Mouse (Mus musculus) intestine, embryonic 16.5 days (tissue): ENCODE results near the gene Ggt1. TPM values are rescaled to one million over a fixed set of nuclear protein-coding genes. Genes with fewer than 3 reads are reported as not detected.
A peak's percentile ranks its signal among the peaks of the same experiment; 100 is the strongest.

Experiments
- ATAC-seq: fragments of 200-750 bp; cut with Nextera tagmentation; 2 replicates; pipeline ENCODE4 v1.8.0; 2017; ENCODE audit warnings: moderate TSS enrichment, moderate library complexity
- H3K27ac ChIP-seq: fragments of 300-500 bp; sonication (generic); 2 replicates; pipeline ENCODE4 v1.5.1; 2014; ENCODE audit warnings: mild to moderate bottlenecking, low read length
- H3K27me3 ChIP-seq: fragments of 300-500 bp; sonication (generic); replicated peaks from 2 replicates; pipeline ENCODE4 v1.6.1; 2014; ENCODE audit warnings: low read length, control low read depth, mixed read lengths; ENCODE audit not compliant: control insufficient read depth, insufficient read depth
- H3K36me3 ChIP-seq: fragments of 300-500 bp; sonication (generic); 2 replicates; pipeline ENCODE4 v1.6.1; 2014; ENCODE audit warnings: low read length, control low read depth; ENCODE audit not compliant: control insufficient read depth, insufficient read depth
- H3K4me1 ChIP-seq: fragments of 300-500 bp; sonication (generic); 2 replicates; pipeline ENCODE4 v1.6.1; 2014; ENCODE audit warnings: low read length, control low read depth, mixed read lengths; ENCODE audit not compliant: control insufficient read depth, insufficient read depth
- H3K4me2 ChIP-seq: fragments of 300-500 bp; sonication (generic); 2 replicates; pipeline ENCODE4 v1.6.1; 2014; ENCODE audit warnings: low read depth, low read length, control low read depth
- H3K4me3 ChIP-seq: fragments of 300-500 bp; sonication (generic); 2 replicates; pipeline ENCODE4 v1.5.1; 2014; ENCODE audit warnings: mild to moderate bottlenecking, low read length
- H3K9ac ChIP-seq: fragments of 300-500 bp; sonication (generic); 2 replicates; pipeline ENCODE4 v1.6.1; 2014; ENCODE audit warnings: low read depth, low read length
- H3K9me3 ChIP-seq: fragments of 300-500 bp; sonication (generic); 2 replicates; pipeline ENCODE4 v1.6.1; 2016; ENCODE audit warnings: low read length, control low read depth; ENCODE audit not compliant: control insufficient read depth
- WGBS: fragments of 180-500 bp; shearing (Covaris S2); extraction: QIAGEN DNeasy Blood & Tissue Kit; methylation state at CpG from one replicate; pipeline ENCODE4 v1.1.7; 2014; 5-methylcytosine and 5-hydroxymethylcytosine counted together
- polyA plus RNA-seq: library from polyadenylated mRNA; unstranded; fragments of >200 nt; fragmentation: Nextera tagmentation; extraction: Ambion mirVana; gene quantifications from 2 replicates; pipeline ENCODE4 v1.2.1, GENCODE M21; 2015

The Ggt1 gene
- polyA plus RNA-seq: 115 and 144 TPM in 2 replicates

- Histone ChIP-seq H3K4me3 (peak within 1 kb of the TSS; percentile 68; the same call in 1 of the 2 replicates), H3K36me3 (no peaks in the 10 kb centered on the region), H3K27me3 (peaks cover 21% of the 10 kb centered on the region), H3K4me2 (peak within 1 kb of the TSS; percentile 99), H3K4me1 (peaks cover 24% of the 10 kb centered on the region), H3K9me3 (no peaks in the 10 kb centered on the region), H3K27ac (no peak within 1 kb of the TSS), H3K9ac (no peak within 1 kb of the TSS)
- 62% methylated on average over 10 of the region's 10 CpGs for WGBS
- no peak for ATAC-seq
Observed at GRCm38 (mm10) chr10:75561071-75561654, at the start of gene Ggt1. Gene Ggt1, plus strand, starts transcription at chr10:75561604.

- Histone ChIP-seq H3K9ac (no peak overlapping the region), H3K4me3 (no peak overlapping the region), H3K9me3 (no peaks in the 10 kb centered on the region), H3K4me2 (no peak overlapping the region), H3K27ac (no peak overlapping the region), H3K4me1 (peaks cover 18% of the 10 kb centered on the region; the same call in 1 of the 2 replicates), H3K36me3 (peaks cover 39% of the 10 kb centered on the region), H3K27me3 (no peaks in the 10 kb centered on the region)
- ATAC-seq: no peak
- WGBS: 89% methylated on average over 7 of the region's 7 CpGs
Observed at GRCm38 (mm10) chr10:75511897-75512296, 49.5 kb upstream of the Ggt1 start.

GRCm38 (mm10) chr10:75512796-75513195 lies 48.6 kb upstream of the Ggt1 start:
- WGBS: 79% methylated on average over 7 of the region's 7 CpGs
- peak; percentile 6 for ATAC-seq
- Histone ChIP-seq H3K27me3 (no peaks in the 10 kb centered on the region), H3K4me2 (peak overlapping the region; percentile 20; the same call in 1 of the 2 replicates), H3K9ac (no peak overlapping the region), H3K36me3 (peaks cover 39% of the 10 kb centered on the region), H3K9me3 (no peaks in the 10 kb centered on the region), H3K27ac (peak overlapping the region; percentile 61), H3K4me3 (no peak overlapping the region), H3K4me1 (peaks cover 18% of the 10 kb centered on the region; the same call in 1 of the 2 replicates)

DNA sequence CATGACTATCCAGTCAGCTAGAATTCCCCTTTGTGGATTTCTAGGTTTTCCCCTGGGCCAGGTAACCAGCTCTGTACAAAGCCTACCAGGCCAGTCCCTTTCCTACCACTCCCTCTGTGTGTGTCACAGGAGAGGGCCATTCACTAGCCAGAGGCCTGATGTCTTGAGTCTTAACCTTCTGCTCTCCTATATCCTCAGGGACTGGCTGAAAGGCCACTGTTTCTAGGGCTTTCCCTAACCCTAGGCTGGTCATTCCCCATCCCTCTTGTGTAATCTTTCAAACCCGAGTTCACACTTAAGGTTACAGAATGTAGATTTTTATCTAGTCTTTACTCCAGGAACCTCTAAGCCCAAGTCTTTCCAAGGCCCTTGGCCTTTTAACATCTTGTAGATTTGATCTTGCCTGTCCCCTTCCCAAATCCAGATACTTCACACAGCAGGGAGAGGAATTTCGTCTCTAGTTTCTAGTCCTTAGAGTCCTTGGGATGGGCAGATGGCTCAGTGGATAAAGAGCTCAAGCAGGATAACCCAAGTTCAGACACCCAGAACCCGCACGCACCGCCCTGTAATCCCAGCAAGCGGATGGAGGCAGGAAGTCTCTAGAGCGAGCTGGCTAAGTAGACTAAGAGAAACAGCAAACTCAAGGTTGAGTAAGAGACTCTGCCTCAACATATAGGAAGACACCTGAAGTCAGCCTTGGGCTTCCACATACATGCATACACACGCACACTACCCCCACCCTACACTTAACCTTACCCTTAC lies 47.9 kb upstream of the Ggt1 start:
- H3K27me3 ChIP-seq: no peaks in the 10 kb centered on the region
- H3K4me1 ChIP-seq: peaks cover 20% of the 10 kb centered on the region
- WGBS: 87% methylated on average over 8 of the region's 8 CpGs
- H3K9ac ChIP-seq: peak overlapping the region; percentile 12; the same call in 1 of the 2 replicates
- peak overlapping the region; percentile 61 for H3K27ac ChIP-seq
- no peaks in the 10 kb centered on the region for H3K9me3 ChIP-seq
- ATAC-seq: no peak
- H3K36me3 ChIP-seq: peaks cover 34% of the 10 kb centered on the region
- H3K4me3 ChIP-seq: no peak overlapping the region
- peak overlapping the region; percentile 76 for H3K4me2 ChIP-seq

DNA sequence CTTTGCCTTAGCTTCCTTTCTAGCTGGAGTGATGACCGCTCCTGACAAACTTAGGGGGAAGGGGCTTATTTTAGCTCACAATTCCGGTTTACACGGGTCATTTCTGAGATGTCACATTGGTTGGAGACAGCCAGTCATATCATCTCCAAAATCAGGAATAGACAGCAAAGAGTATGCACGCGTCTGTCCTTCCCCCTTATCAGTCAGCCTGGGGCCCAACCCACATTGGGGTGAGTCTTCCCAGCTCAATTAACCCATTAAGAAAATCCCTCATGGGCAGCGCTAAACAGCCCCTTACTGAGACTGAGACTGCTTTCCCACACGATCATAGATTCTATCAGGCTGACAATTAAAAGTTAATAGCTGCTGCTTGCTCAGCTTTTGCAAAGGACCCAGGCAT lies 47.0 kb upstream of the Ggt1 start:
- H3K4me3 ChIP-seq: peak overlapping the region; percentile 11
- H3K4me2 ChIP-seq: peak overlapping the region; percentile 76
- no peak for ATAC-seq
- no peaks in the 10 kb centered on the region for H3K27me3 ChIP-seq
- H3K9ac ChIP-seq: 0 out of 2 replicates have a peak overlapping the region, but pooled peaks have one; percentile 14
- WGBS: 61% methylated on average over 7 of the region's 7 CpGs
- no peaks in the 10 kb centered on the region for H3K9me3 ChIP-seq
- peaks cover 27% of the 10 kb centered on the region for H3K4me1 ChIP-seq
- H3K27ac ChIP-seq: peak overlapping the region; percentile 61; the same call in 1 of the 2 replicates
- peaks cover 25% of the 10 kb centered on the region for H3K36me3 ChIP-seq

DNA sequence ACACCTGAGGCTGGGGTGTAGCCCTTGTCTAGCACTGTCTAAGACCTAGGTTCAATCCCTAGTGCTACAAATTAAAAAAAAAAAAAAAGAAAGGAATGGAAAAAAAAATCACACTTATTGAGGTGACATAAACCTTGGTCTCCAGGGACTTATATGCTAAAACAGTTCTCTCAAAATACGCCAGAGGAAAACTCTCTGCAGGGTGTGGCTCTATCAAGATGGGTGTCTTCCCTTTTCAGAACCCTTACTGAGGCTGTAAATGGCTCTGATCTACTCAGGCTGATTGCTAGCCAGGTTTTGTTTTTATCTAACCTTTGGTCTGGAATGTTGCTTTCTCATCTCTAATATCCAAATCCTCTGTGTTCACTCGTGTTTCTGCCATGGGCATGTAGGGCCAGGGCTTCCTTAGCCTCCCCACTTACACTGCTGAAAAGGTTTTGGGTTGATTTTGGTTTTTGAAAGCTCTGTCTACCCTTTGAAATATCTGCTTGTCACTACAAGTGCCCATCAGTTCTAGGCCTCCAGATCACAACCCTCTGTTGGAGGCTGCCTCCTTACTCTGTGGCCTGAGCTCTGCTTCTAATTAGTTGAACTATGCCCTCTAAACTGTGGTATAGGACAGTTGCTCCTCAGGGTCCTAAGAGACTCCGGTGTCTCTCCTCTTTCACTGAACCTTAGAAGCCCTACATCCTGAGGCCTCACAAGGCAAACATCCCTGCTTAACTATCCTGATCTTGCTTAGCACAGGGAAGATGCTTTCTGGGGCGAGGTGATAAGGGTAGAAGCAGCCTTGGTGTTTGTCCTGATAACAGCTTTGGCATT lies 46.0 kb upstream of the Ggt1 start:
- Histone ChIP-seq H3K27me3 (no peaks in the 10 kb centered on the region), H3K4me2 (peak overlapping the region; percentile 76), H3K36me3 (peaks cover 15% of the 10 kb centered on the region), H3K4me3 (peak overlapping the region; percentile 93), H3K9ac (peak overlapping the region; percentile 98), H3K9me3 (no peaks in the 10 kb centered on the region), H3K27ac (peak overlapping the region; percentile 89), H3K4me1 (peaks cover 27% of the 10 kb centered on the region)
- ATAC-seq: 0 out of 2 replicates have a peak, but pooled peaks have one; percentile 1
- 58% methylated on average over 4 of the region's 4 CpGs for WGBS

GRCm38 (mm10) chr10:75516038-75516723 lies 45.2 kb upstream of the Ggt1 start:
- H3K36me3 ChIP-seq: peaks cover 13% of the 10 kb centered on the region
- no peaks in the 10 kb centered on the region for H3K9me3 ChIP-seq
- peak overlapping the region; percentile 76 for H3K4me2 ChIP-seq
- H3K27me3 ChIP-seq: no peaks in the 10 kb centered on the region
- ATAC-seq: peak; percentile 49
- H3K4me3 ChIP-seq: peak overlapping the region; percentile 93
- H3K27ac ChIP-seq: peak overlapping the region; percentile 98
- WGBS: 12% methylated on average over 8 of the region's 8 CpGs
- H3K9ac ChIP-seq: peak overlapping the region; percentile 98
- H3K4me1 ChIP-seq: peaks cover 27% of the 10 kb centered on the region

DNA sequence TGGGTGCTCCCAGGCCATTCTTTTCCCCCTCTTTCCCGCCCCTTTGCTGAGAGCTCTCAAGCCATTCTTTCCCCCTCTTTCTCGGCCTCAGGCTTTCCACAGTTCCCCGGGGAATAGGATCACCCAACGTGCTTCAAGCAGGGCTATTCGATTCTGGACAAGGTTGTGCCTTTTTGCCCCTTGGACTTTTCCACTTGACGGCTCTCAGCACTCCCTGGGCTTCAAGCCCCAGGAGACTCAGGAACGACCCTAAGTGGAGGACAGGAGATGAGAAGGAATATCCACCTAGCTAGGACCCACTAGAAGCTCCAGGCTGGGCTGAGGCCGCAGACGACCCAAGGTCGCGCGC lies 44.7 kb upstream of the Ggt1 start:
- no peaks in the 10 kb centered on the region for H3K9me3 ChIP-seq
- WGBS: under 1% methylated on average over 12 of the region's 12 CpGs
- H3K4me2 ChIP-seq: peak overlapping the region; percentile 76
- peak overlapping the region; percentile 93 for H3K4me3 ChIP-seq
- no peaks in the 10 kb centered on the region for H3K27me3 ChIP-seq
- H3K9ac ChIP-seq: peak overlapping the region; percentile 98
- H3K27ac ChIP-seq: peak overlapping the region; percentile 98
- peaks cover 10% of the 10 kb centered on the region; the same call in 1 of the 2 replicates for H3K36me3 ChIP-seq
- no peak for ATAC-seq
- H3K4me1 ChIP-seq: peaks cover 27% of the 10 kb centered on the region
